Comparison of ENCODE assay signal across 8 mouse cellular contexts in the genomic region with DNA sequence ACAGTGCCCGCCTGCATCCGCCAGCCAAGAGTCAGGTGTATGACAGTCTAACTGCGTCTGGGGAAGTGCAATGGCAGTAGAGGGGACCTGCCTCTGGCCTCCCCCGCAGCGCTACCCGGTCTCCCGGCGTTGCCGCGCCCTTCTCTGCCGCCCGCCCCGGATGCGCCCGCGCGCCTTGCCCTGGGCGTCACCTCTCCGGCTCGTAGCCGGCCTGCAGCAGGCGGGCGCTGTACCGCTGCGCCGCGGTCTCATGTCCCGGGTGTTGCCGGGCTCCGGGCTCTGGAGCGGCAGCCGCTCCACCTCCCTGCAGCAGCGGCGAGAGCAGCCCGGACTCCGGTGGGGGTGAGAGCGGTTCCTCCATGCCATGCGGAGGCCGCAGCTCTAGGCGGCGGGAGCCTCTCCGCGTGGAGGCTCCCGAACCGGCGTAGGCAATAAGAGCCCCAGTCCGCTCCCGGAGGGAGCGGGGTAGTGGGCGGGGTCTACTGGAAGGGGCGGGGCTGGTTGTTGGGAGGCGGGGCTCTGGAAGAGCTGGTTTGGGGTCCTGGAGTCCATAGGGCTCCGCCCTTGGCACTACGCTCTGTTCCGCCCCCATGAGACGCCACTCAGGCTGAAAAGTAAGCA. TPM values are rescaled to one million over a fixed set of nuclear protein-coding genes. Genes with fewer than 3 reads are reported as not detected.
DNase-seq lines count a peak whose midpoint lies in the region; ATAC-seq and TF ChIP-seq lines count a peak whose summit lies in the region.

Gene Impdh1, minus strand, starts transcription at position 484 of the 621 bp plus-strand sequence.

- TF ChIP-seq POLR2A in limb, embryonic 14.5 days (IDR thresholded peaks at IDR 0.05; ENCODE audit: borderline replicate concordance, extremely low read depth, insufficient read depth, insufficient read length): no peak

- H3K36me3 ChIP-seq in limb, embryonic 14.5 days (ENCODE audit: control insufficient read depth, insufficient read depth, low read length): no peaks in the 10 kb centered on the region
- H3K36me3 ChIP-seq in midbrain, embryonic 16.5 days (ENCODE audit: control insufficient read depth, insufficient read depth, low read length): no peaks in the 10 kb centered on the region

- peak; percentile 55 for ATAC-seq in granulocyte monocyte progenitor cell, adult 5-6 weeks (replicated peaks; ENCODE audit: poor library complexity, severe bottlenecking)
- peak; percentile 80 for ATAC-seq in limb, embryonic 14.5 days (ENCODE audit: low FRiP score, low read depth)
- peak; percentile 61 for ATAC-seq in midbrain, embryonic 16.5 days

- peaks cover 21% of the 10 kb centered on the region for H3K4me1 ChIP-seq in limb, embryonic 14.5 days (ENCODE audit: control insufficient read depth, insufficient read depth, low read length)
- H3K4me1 ChIP-seq in midbrain, embryonic 16.5 days (ENCODE audit: control insufficient read depth, insufficient read depth, low read length): peaks cover 25% of the 10 kb centered on the region

- peak within 1 kb of the TSS; percentile 97 for H3K4me2 ChIP-seq in limb, embryonic 14.5 days (replicated peaks; ENCODE audit: low read depth, low read length, severe bottlenecking)
- H3K4me2 ChIP-seq in midbrain, embryonic 16.5 days (ENCODE audit: low read length): peak within 1 kb of the TSS; percentile 92

- no peak within 1 kb of the TSS for H3K27ac ChIP-seq in limb, embryonic 14.5 days (replicated peaks; ENCODE audit: low read depth, low read length)
- H3K27ac ChIP-seq in midbrain, embryonic 16.5 days (ENCODE audit: low read length): 0 out of 2 replicates have a peak within 1 kb of the TSS, but pooled peaks have one; percentile 43

- no peaks in the 10 kb centered on the region for H3K9me3 ChIP-seq in limb, embryonic 14.5 days (ENCODE audit: control insufficient read depth, low read length)
- H3K9me3 ChIP-seq in midbrain, embryonic 16.5 days (replicated peaks; ENCODE audit: control insufficient read depth, low read length, poor library complexity, severe bottlenecking): no peaks in the 10 kb centered on the region

- peak; percentile 69 for DNase-seq in ovary, adult 18-20 months (ENCODE audit: low spot score)
- no peak for DNase-seq in ovary, postnatal 10 days (ENCODE audit: low spot score)
- DNase-seq in embryo, embryonic 10 days (ENCODE audit: low spot score): peak; percentile 74
- peak; percentile 74 for DNase-seq in kidney, adult 11 months
- DNase-seq in limb, embryonic 14.5 days (ENCODE audit: low spot score): peak; percentile 63
- peak; percentile 82 to 89 for DNase-seq in spleen, postnatal 4 days (ENCODE audit: low spot score in 2 of 2)

- H3K27me3 ChIP-seq in limb, embryonic 14.5 days (ENCODE audit: control insufficient read depth, insufficient read depth, low read length): peaks cover 16% of the 10 kb centered on the region
- no peaks in the 10 kb centered on the region for H3K27me3 ChIP-seq in midbrain, embryonic 16.5 days (ENCODE audit: control insufficient read depth, insufficient read depth, low read depth, low read length)

- WGBS in limb, embryonic 14.5 days: under 1% methylated on average over 44 of the region's 56 CpGs
- WGBS in midbrain, embryonic 16.5 days: 0% methylated on average over 53 of the region's 56 CpGs

- H3K4me3 ChIP-seq in limb, embryonic 14.5 days (replicated peaks; ENCODE audit: low read length): peak within 1 kb of the TSS; percentile 64
- H3K4me3 ChIP-seq in midbrain, embryonic 16.5 days (ENCODE audit: low read depth, low read length): peak within 1 kb of the TSS; percentile 71

- H3K9ac ChIP-seq in limb, embryonic 14.5 days (ENCODE audit: low read depth, low read length, severe bottlenecking): peak within 1 kb of the TSS; percentile 59
- peak within 1 kb of the TSS; percentile 85 for H3K9ac ChIP-seq in midbrain, embryonic 16.5 days (ENCODE audit: low read depth, low read length)

RNA-seq across cellular contexts. Expression of gene Impdh1, which starts in this region (rescaled TPM):
- 109 and 124 TPM in 2 replicates for total RNA-seq in granulocyte monocyte progenitor cell, adult 5-6 weeks (2014; fragmentation: Nextera tagmentation)
- total RNA-seq in granulocyte monocyte progenitor cell, adult 5-6 weeks (2017): 110 and 120 TPM in 2 replicates
- 42.1 and 53.1 TPM in 2 replicates for polyA plus RNA-seq in limb, embryonic 14.5 days (2012; rRNA removed)
- polyA plus RNA-seq in limb, embryonic 14.5 days (2014; fragmentation: Nextera tagmentation; extraction: Ambion mirVana): 46.6 and 49.2 TPM in 2 replicates
- 63.8 and 70.6 TPM in 2 replicates for polyA plus RNA-seq in midbrain, embryonic 16.5 days (2015; fragmentation: Nextera tagmentation; extraction: Ambion mirVana)
